Mouse (Mus musculus): ENCODE results near the gene Taf1d. TPM values are rescaled to one million over a fixed set of nuclear protein-coding genes. Genes with fewer than 3 reads are reported as not detected.

The Taf1d gene
- polyA plus RNA-seq, 1 experiment = 401 TPM

DNA sequence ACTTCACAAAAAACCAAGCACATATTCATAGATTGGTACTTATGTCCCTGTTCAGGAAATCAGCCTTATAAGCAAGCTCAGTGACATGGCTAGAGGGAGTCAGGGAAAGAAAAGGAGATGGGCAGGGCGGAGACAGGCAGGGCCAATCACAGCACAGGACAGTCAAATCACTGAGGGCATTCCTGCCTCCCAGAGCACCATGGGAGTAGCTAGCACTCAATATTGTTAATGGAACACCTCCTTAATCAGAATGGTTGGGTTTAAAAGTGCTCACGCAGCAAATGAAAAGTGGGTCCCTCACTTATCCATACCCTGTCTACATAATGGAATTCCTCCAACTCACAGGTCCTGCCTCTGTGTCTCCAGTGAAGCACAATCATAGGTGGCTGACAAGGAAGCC, 3.1 kb upstream of the Taf1d start:
- Histone ChIP-seq H3K4me3 (ENCODE audit: low read depth, low read length) (no peak overlapping the region), H3K27ac (ENCODE audit: insufficient read depth, low read length) (0 out of 2 replicates have a peak overlapping the region, but pooled peaks have one; percentile 17), H3K27me3 (ENCODE audit: control insufficient read depth, insufficient read depth, low read length, poor library complexity, severe bottlenecking) (no peaks in the 10 kb centered on the region), H3K9ac (ENCODE audit: low read depth, poor library complexity, severe bottlenecking) (no peak overlapping the region), H3K36me3 (ENCODE audit: control insufficient read depth, insufficient read depth, low read length, poor library complexity, severe bottlenecking) (peaks cover 12% of the 10 kb centered on the region), H3K9me3 (replicated peaks; ENCODE audit: control insufficient read depth, insufficient read depth, low read length, poor library complexity, severe bottlenecking) (no peaks in the 10 kb centered on the region), H3K4me1 (ENCODE audit: control insufficient read depth, insufficient read depth, low read length) (no peaks in the 10 kb centered on the region)
- no peak for TF ChIP-seq POLR2A (IDR thresholded peaks at IDR 0.05; ENCODE audit: insufficient read depth, low read length)

DNA sequence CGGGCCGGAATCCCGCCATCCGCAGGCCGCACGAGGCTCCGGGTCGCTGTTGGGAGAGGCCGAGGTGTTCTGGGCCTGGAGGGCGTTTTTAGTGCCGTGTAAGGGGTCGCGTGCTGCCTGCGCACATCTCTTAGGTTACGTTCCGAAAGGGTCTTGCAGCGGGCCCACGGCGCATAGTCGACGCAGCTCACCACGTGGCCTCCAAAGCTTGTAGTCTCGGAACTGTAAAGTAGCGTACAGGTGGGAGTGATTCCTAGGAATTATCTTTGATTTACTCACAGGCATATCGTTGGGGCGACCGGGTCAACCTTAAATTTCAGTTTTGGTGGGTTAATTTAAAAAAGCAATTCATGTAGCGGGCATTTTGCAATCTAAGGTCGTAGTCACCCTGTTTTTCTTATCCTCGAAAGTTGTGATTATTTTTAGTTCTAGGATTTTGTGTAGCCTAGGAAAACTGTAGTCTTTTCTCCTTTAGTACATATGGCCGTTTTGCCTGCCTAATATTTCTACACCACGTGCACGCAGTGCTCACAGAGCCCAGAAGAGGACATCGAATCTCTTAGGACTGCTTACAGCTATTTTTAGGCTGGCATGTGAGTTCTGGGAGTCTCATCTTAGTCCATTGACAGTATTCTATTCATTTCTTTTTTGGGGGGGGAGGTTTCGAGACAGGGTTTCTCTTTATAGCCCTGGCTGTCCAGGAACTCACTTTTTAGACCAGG, 545 bp downstream of the Taf1d start, which contains the start of gene 4931406C07Rik:
4931406C07Rik (minus strand) TSS at position 51 of the 722 bp plus-strand sequence.
- Histone ChIP-seq H3K27me3 (ENCODE audit: control insufficient read depth, insufficient read depth, low read length, poor library complexity, severe bottlenecking) (no peaks in the 10 kb centered on the region), H3K4me1 (ENCODE audit: control insufficient read depth, insufficient read depth, low read length) (no peaks in the 10 kb centered on the region), H3K9me3 (replicated peaks; ENCODE audit: control insufficient read depth, insufficient read depth, low read length, poor library complexity, severe bottlenecking) (no peaks in the 10 kb centered on the region), H3K9ac (ENCODE audit: low read depth, poor library complexity, severe bottlenecking) (peak within 1 kb of the TSS; percentile 92), H3K4me3 (ENCODE audit: low read depth, low read length) (peak within 1 kb of the TSS; percentile 96), H3K27ac (ENCODE audit: insufficient read depth, low read length) (peak within 1 kb of the TSS; percentile 73), H3K36me3 (ENCODE audit: control insufficient read depth, insufficient read depth, low read length, poor library complexity, severe bottlenecking) (peaks cover 46% of the 10 kb centered on the region)
- TF ChIP-seq EP300 (IDR thresholded peaks at IDR 0.05; ENCODE audit: insufficient read depth, low read depth, low read length) = no peak
- no peak for TF ChIP-seq CTCF (IDR thresholded peaks at IDR 0.05; ENCODE audit: low read depth, low read length)
- TF ChIP-seq POLR2A (IDR thresholded peaks at IDR 0.05; ENCODE audit: insufficient read depth, low read length) = no peak

DNA sequence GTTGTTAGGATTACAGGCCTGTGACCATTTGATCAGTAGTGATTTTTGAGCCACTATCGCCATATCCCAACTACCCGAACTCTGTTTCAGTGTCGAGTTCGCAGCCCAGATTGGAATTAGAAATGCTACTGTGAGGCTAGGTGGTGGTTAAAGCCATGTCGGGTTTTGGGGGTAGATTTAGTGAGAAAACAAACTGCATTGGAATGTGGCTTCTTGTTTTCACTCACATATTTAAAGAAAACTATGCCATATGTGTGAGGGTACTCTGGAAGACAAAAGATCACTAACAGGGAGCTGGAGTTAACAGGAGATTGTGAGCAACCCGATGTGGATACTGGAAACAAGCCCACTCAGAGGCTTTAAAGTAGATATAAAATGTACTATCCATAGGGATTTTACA, 1.2 kb downstream of the Taf1d start:
- Histone ChIP-seq H3K27ac (ENCODE audit: insufficient read depth, low read length) (no peak overlapping the region), H3K9ac (ENCODE audit: low read depth, poor library complexity, severe bottlenecking) (peak overlapping the region; percentile 92), H3K36me3 (ENCODE audit: control insufficient read depth, insufficient read depth, low read length, poor library complexity, severe bottlenecking) (peaks cover 53% of the 10 kb centered on the region), H3K9me3 (replicated peaks; ENCODE audit: control insufficient read depth, insufficient read depth, low read length, poor library complexity, severe bottlenecking) (no peaks in the 10 kb centered on the region), H3K4me3 (ENCODE audit: low read depth, low read length) (peak overlapping the region; percentile 84), H3K4me1 (ENCODE audit: control insufficient read depth, insufficient read depth, low read length) (no peaks in the 10 kb centered on the region), H3K27me3 (ENCODE audit: control insufficient read depth, insufficient read depth, low read length, poor library complexity, severe bottlenecking) (no peaks in the 10 kb centered on the region)
- TF ChIP-seq CTCF (IDR thresholded peaks at IDR 0.05; ENCODE audit: low read depth, low read length) (no peak), POLR2A (IDR thresholded peaks at IDR 0.05; ENCODE audit: insufficient read depth, low read length) (no peak), EP300 (IDR thresholded peaks at IDR 0.05; ENCODE audit: insufficient read depth, low read depth, low read length) (no peak)

DNA sequence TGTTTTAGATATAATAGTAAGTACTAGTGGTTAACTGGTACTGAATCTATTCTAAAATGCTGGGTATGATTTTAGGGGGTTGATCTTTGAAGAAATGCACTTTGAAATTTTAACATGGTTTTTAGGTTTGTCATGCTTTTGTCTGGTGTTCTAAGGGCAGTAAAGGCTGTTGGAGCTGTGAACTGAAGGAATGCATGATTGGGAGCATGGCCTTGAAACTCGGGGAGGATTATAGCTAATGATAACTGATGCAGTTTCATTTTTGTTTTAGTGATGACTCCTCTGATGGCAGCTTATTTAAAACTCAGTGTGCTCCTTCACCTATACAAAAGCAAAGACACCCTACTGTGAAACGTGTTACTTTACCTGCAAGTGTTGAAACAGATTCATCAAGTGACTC, 2.2 kb downstream of the Taf1d start:
- Histone ChIP-seq H3K36me3 (ENCODE audit: control insufficient read depth, insufficient read depth, low read length, poor library complexity, severe bottlenecking) (peaks cover 62% of the 10 kb centered on the region), H3K9ac (ENCODE audit: low read depth, poor library complexity, severe bottlenecking) (peak overlapping the region; percentile 77; the same call in 1 of the 2 replicates), H3K27me3 (ENCODE audit: control insufficient read depth, insufficient read depth, low read length, poor library complexity, severe bottlenecking) (no peaks in the 10 kb centered on the region), H3K4me1 (ENCODE audit: control insufficient read depth, insufficient read depth, low read length) (no peaks in the 10 kb centered on the region), H3K27ac (ENCODE audit: insufficient read depth, low read length) (0 out of 2 replicates have a peak overlapping the region, but pooled peaks have one; percentile 56), H3K4me3 (ENCODE audit: low read depth, low read length) (no peak overlapping the region), H3K9me3 (replicated peaks; ENCODE audit: control insufficient read depth, insufficient read depth, low read length, poor library complexity, severe bottlenecking) (no peaks in the 10 kb centered on the region)
- TF ChIP-seq CTCF (IDR thresholded peaks at IDR 0.05; ENCODE audit: low read depth, low read length) (no peak), EP300 (IDR thresholded peaks at IDR 0.05; ENCODE audit: insufficient read depth, low read depth, low read length) (no peak), POLR2A (IDR thresholded peaks at IDR 0.05; ENCODE audit: insufficient read depth, low read length) (no peak)

DNA sequence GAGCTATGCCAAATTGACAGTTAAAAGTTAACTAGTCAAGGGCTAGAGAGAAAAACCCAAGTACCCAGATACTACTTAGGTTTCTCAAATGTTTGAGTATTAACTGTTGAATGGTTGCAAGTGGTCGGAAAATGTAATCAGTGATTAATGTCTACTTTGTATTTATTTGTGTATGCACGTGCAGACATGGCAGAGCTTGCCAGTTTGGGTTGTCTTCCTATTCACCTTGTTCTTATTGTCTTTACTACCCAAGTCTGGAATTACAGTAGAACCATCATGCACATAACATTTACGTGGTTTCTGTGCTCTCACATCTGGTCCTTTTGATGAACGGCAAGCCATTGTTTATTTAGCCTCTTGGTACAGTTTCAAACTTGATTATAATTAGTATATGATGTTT, 3.4 kb downstream of the Taf1d start:
- H3K9ac ChIP-seq (ENCODE audit: low read depth, poor library complexity, severe bottlenecking) = peak overlapping the region; percentile 77
- H3K27me3 ChIP-seq (ENCODE audit: control insufficient read depth, insufficient read depth, low read length, poor library complexity, severe bottlenecking) = no peaks in the 10 kb centered on the region
- TF ChIP-seq EP300 (IDR thresholded peaks at IDR 0.05; ENCODE audit: insufficient read depth, low read depth, low read length) (no peak), POLR2A (IDR thresholded peaks at IDR 0.05; ENCODE audit: insufficient read depth, low read length) (no peak), CTCF (IDR thresholded peaks at IDR 0.05; ENCODE audit: low read depth, low read length) (no peak)
- H3K4me3 ChIP-seq (ENCODE audit: low read depth, low read length) = no peak overlapping the region
- peaks cover 74% of the 10 kb centered on the region for H3K36me3 ChIP-seq (ENCODE audit: control insufficient read depth, insufficient read depth, low read length, poor library complexity, severe bottlenecking)
- H3K4me1 ChIP-seq (ENCODE audit: control insufficient read depth, insufficient read depth, low read length) = no peaks in the 10 kb centered on the region
- no peak overlapping the region for H3K27ac ChIP-seq (ENCODE audit: insufficient read depth, low read length)
- H3K9me3 ChIP-seq (replicated peaks; ENCODE audit: control insufficient read depth, insufficient read depth, low read length, poor library complexity, severe bottlenecking) = no peaks in the 10 kb centered on the region

DNA sequence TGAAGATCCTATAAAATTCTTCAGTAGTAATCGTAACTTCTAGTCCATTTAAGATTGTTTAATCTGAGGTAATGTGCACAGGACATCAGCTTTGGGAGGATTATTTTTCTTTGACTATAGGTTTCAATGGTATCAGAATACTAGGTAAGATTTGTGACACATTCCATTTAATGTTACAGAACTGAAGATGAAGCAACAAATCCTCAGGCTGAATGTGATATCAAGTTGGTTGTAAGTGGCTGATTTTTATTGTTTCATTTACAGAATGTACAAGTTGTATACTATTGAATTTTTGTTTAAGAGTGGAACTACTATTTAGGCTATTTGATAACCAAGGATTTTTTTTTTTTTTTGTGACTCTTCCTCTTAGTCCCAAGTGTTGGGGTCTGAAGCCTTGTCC, 4.2 kb downstream of the Taf1d start:
- Histone ChIP-seq H3K4me3 (ENCODE audit: low read depth, low read length) (no peak overlapping the region), H3K27me3 (ENCODE audit: control insufficient read depth, insufficient read depth, low read length, poor library complexity, severe bottlenecking) (no peaks in the 10 kb centered on the region), H3K27ac (ENCODE audit: insufficient read depth, low read length) (no peak overlapping the region), H3K4me1 (ENCODE audit: control insufficient read depth, insufficient read depth, low read length) (no peaks in the 10 kb centered on the region), H3K36me3 (ENCODE audit: control insufficient read depth, insufficient read depth, low read length, poor library complexity, severe bottlenecking) (peaks cover 82% of the 10 kb centered on the region), H3K9ac (ENCODE audit: low read depth, poor library complexity, severe bottlenecking) (no peak overlapping the region), H3K9me3 (replicated peaks; ENCODE audit: control insufficient read depth, insufficient read depth, low read length, poor library complexity, severe bottlenecking) (no peaks in the 10 kb centered on the region)
- TF ChIP-seq EP300 (IDR thresholded peaks at IDR 0.05; ENCODE audit: insufficient read depth, low read depth, low read length) = no peak
- TF ChIP-seq POLR2A (IDR thresholded peaks at IDR 0.05; ENCODE audit: insufficient read depth, low read length) = no peak
- TF ChIP-seq CTCF (IDR thresholded peaks at IDR 0.05; ENCODE audit: low read depth, low read length) = no peak
